Mouse (Mus musculus): ENCODE results near the gene 1700017D01Rik.
"Not testable (repeated sequence)": the region's sequence is repeated elsewhere in the genome, so short reads cannot be mapped to it uniquely, and the experiment has no call there.

The 1700017D01Rik gene

DNA sequence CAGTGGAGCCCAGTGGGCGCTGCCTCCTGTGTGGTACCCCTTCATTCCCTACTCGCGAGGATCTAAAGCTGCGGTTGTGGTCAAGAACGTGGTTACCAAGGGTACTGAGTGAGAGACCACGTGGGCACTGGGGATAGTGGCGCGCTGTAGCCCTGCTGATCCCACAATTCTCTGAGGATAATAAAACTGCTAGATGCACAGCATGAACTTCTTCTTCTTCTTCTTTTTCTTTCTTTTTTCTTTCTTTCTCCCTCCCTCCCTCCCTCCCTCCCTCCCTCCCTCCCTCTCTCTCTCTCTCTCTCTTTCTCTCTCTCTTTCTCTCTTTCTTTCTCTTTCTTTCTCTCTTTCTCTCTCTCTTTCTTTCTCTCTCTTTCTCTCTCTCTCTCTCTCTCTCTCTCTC lies at the start of gene 1700017D01Rik:
TSS of gene 1700017D01Rik (minus strand) at position 101 of the 400 bp plus-strand sequence.
- DNase-seq (ENCODE audit: low spot score): not testable (repeated sequence)

DNA sequence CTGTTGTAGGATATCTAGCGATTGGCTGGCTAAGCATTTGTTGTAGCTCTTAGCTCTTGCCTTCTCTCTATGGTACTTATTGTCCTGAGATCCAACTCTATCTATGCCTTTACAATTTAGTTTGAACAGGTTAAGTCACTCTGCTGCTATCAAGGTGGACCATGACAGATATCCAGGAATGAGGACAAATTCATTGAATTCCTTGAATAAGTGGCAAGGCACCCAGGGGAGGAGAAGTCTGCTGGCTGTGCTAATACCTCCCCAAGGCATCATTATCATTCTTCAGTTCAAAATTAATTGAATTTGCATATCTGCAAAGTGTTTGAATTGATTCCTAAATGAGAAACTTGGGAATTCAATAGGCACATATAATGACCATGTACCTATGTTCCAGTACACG lies 46.8 kb upstream of the 1700017D01Rik start:
- DNase-seq (ENCODE audit: low spot score): no peak

DNA sequence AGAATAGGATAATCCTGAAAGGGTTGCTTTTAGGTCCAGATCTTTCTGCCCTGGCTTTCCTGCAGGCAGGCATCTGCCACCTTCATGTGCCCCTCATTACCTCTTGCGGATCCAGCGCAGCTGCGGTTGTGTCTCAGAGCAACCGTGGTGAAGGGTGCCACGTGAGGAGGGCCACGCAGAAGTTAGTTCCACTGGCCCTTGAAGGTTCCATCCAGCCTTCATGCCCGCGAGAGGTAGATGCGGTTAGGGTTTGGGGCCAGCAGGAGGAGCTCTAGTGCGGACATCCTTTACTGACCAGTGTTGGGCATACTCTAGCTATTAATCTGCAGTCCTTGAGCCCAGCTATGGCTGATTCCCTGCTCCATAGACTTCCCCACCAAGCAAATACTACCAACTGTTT lies 34.5 kb upstream of the 1700017D01Rik start, which contains the start of gene 1700025F22Rik:
TSS of gene 1700025F22Rik (minus strand) at position 149 of the 400 bp plus-strand sequence.
- no peak for DNase-seq (ENCODE audit: low spot score)

DNA sequence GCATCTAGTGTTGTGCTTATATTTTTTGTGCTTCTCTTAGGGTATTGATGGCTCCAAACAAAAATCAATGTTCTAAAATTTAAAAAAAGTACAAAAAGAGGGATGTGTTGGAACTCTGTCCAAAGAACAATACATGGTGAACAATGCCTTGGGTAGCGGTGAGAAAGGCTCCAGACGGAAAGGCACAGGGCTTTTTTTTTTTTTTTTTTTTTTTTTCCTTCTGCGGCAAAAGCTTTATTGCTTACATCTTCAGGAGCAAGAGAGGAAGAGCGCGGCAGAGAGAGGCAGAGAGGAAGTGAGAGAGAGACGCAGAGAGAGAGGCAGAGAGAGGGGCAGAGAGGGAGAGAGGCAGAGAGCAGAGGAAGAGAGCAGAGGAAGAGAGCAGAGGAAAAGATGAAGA lies 27.2 kb upstream of the 1700017D01Rik start:
- not testable (repeated sequence) for DNase-seq (ENCODE audit: low spot score)

DNA sequence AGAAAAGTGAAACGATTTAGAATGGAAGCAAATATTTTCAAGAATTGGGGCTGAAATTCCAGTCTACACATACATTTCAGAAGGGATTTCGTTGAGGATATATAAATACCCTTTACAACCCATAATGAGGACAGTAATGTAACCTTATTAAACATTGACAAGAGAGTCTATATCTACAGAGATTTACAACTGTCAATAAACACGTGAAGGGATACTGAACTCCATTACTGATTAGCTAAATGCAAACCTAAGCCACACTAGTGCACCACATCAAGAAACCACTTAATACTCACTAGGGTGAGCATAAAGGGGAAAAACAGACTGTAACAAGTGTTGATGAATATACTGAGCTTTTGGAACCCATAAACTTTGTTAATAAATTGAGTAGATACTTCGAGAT lies 4.7 kb upstream of the 1700017D01Rik start:
- no peak for DNase-seq (ENCODE audit: low spot score)

DNA sequence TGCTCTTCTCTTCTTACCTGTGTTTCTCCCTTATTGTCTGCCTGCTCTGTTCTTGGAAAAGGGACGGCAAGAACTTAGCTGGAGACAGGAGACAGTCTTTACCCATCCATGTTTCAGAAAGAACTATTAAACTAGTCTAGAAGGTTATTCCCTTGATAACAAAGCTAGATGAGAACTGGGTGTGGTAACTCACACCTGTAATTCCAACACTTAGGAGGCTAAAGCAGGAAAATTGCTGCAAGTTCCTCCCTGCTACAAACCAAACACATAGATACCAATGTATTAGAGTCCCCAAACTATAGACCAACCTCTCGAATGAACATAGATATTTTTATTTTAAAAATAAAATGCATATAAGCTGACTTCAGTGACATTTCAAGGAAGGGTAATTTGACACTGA lies 4.2 kb upstream of the 1700017D01Rik start:
- no peak for DNase-seq (ENCODE audit: low spot score)

DNA sequence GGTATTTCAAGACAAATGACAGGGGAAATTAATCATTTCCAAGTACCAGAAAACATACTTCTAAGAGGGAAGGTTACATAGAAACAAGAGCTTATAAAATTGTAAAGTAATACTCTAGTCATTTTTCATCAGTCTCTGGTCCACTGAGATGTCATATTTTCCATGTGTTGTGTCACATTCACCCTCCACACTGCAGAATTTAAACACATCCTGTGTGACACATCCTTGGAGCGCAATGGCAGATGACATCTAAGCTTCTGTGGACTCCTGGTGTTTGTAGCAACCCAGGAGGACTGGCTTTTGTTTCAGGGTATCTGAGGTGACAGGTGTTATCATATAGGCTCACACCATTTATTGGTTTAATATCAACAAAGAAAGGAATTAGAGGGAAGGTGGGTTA lies 974 bp downstream of the 1700017D01Rik start:
- DNase-seq (ENCODE audit: low spot score): no peak

DNA sequence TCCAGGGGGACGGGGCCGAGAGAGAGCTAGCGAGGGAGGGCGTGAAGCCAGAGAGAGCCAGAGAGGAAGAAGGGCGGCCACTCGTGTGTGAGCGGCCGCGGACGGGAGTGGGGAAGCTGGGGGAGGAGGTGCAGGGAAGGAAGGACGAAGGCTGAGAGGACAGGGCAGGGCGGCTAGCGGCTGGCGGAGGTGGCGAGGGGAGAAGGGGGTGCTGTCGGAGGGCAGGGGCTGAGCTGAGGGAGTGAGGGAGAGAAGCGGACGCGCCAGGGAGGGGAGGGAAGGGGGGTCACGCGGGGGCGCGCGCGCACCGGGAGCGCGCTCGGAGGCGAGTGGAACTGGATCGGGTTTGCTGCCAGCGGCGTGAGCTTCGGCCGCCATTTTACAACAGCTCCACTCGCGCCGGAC lies 9.7 kb downstream of the 1700017D01Rik start:
- DNase-seq (ENCODE audit: low spot score): peak; percentile 22

DNA sequence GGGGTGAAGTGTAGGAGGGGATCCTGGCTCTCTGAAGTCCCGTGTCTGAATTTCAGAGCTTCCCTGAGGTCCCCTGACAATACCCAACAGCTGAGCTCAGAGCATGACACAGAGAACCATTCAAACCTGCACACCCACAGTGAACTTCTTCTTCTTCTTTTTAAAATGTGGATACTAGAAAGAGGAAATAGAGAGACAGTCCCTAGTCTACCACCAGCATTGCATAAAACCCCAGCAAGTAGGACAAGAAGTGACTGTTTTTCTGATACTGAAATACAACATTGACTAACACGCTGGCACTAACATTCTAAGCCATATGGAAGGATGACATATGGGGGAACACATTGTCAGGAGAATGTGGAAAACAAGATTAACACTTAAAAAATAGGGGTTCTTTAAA lies 11.3 kb downstream of the 1700017D01Rik start:
- DNase-seq (ENCODE audit: low spot score): no peak

DNA sequence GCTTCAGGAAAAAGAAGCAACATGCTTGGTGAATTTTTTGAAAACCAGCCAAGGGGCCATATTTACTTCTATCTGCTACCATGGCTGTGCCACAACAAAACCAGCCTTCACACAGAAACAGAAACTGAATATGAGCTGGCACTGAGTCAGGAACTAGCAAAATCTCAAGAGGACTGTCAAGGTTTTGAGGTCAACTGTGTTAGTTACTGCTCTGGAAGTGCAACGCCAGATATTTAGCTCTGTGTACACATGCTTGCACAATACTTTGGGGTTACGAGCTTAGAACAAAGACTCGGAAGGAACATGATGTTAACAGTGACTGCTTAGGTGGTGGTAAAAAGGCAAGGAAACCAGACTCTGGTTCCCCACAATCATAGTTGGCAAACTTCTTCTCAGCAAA lies 22.9 kb downstream of the 1700017D01Rik start:
- DNase-seq (ENCODE audit: low spot score): no peak

DNA sequence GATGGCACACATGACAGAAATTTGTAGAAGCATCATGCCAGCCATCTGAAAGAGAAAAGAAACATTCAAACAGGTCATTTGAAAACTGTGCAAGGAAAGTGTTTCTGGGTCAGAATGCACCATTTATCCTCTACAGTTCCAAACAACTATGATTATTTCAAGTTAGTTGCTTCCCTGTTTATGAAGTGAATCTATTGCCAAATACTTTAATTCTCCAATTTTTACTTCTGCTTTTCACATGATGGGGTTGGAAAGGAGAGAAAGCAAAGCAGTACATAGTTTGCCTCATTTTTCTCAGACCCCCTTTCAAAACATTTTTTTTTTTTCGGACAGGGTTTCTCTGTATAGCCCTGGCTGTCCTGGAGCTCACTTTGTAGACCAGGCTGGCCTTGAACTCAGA lies 28.8 kb downstream of the 1700017D01Rik start:
- no peak for DNase-seq (ENCODE audit: low spot score)

DNA sequence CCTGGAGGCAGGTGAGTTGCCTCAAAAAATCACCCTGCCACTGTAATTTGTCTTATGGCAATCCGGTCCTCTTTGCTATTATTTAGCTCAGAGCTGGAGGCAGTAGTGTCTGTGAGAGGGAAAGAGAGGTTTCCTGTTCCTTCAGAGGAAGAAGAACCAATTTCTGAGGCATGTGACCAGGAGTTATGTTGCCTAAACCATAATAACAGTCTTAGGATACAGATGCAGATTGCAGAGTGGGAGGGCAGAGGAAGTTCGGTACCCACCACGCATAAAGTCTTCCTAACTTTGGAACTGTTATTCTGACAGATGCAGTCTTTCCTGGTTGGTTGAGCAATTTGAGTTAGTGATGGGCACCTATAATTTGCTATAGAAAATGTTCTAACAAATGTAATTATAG lies 32.3 kb downstream of the 1700017D01Rik start:
- no peak for DNase-seq (ENCODE audit: low spot score)

DNA sequence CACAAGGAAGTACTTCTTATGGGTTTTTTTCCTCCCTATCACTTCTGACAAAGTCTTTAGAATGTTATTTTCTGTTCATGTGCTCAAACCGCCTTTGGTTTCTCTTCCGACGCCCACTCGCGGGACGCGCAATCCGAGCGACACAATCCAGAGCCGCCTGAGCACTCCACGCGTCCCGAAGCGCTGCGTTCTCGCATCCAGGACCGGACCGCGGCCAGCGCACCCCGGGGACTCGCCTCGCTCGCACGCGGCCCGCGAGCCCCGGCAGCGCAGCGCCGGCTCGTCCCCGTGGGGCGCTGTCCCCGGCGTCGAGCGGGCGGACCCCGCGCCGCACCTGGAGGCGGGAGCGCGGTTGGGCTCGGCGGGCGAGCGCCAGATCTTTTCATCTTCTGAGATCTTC lies 38.5 kb downstream of the 1700017D01Rik start:
- DNase-seq (ENCODE audit: low spot score): peak; percentile 5

DNA sequence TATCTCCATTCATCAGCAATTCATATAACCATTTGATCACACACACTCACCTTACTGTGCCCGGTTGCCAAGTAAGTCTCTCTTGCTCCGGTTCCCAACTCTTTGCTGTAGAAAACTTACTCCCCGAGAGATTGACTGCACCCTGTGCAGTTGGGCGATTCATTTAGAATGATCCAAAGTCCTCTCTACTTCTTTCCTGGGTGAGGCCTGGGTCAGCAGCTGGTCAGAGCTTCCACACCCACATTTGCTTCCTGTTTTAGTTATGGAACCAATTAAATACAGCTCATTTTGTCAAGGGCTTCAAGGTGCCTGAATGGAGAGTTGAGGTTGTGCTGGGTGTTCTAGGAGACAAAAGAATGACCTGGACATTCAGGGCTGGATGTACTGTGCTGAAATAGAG lies 49.7 kb downstream of the 1700017D01Rik start, which contains the start of gene Ms4a8a:
TSS of gene Ms4a8a (minus strand) at position 169 of the 400 bp plus-strand sequence.
- DNase-seq (ENCODE audit: low spot score): no peak

DNA sequence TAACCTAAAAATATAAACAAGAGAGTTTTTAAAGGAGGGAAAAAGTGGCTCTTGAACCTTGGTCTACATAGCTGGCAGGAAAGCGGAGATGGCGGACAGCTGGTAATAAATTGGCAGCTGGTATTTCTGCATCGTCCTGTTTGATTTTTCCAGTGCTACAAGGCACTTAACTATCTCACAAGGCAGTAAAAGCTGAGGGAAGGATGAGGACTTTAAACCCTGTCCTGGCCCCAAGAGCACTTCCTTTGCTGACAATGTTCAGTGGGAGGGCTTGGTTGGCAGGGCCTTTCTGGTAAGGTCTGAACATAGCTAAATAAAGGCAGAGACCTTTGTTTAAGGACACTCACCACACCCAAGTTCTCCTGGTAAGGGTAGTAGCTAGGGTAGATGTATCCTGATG lies 60.3 kb downstream of the 1700017D01Rik start:
- no peak for DNase-seq (ENCODE audit: low spot score)

DNA sequence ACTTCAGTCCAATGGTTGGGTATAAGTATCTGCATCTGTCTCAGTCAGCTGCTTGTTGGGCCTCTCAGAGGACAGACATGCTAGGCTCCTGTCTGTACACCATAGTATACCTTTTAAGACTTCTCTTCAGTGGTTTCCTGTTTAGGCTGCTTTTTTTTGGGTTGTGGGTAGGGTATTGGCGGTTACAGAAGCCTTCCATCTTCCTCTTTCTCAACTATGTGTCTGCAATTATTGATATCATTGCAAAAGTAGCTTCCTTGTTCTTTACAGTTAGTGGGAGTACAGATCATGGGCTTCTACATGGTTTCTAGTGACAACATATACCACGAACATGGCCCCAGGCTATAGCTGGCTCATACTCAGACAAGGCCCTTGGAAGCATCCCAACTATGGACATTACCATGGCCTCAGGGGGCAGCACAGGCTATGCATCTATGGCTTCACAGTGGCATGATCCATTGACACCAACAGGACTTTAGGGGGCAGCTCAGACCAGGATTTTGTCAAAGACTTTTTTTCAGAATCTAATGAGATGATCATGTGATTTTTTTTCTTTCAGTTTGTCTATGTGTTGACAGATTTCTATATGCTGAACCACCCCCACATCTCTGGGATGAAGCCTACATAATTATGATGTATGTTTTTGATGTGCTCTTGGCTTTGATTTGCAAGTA lies 65.3 kb downstream of the 1700017D01Rik start:
- DNase-seq (ENCODE audit: low spot score): no peak

DNA sequence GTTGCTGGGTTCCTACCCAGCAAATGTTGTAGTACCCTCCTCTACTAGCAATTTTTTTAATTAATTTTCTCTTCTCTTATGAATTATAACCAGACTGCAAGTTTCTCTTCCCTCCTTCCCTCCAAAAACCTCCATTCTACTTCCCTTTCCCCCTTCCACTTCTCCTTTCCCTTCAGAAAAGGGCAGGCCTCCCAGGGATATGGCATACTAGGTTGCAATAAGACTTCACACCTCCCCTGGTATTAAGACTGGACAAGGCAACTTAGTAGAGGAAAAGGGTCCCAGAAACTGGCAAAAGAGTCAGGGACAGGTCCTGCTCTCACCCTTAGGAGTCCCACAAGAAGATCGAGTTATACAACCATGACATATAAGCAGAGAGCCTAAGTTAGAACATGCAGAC lies 69.8 kb downstream of the 1700017D01Rik start:
- DNase-seq (ENCODE audit: low spot score): no peak

DNA sequence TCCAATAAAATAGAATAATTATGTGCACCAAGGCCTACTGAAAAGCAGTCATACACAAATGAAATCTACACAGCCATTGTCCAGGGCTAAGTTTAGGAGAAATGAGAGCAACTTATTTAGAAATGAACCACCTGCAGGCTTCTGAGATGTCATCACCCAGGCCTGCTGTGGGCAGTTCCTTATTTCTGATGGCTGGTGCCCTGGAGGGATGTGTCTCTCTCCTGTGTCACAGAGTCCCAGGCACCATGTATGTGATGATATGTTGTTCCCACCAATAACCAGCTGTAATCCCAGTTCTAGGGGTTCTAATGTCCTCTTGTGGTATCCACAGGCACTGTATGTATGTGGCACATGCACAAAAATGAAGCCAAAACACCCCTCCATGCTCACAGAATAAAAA lies 70.7 kb downstream of the 1700017D01Rik start:
- DNase-seq (ENCODE audit: low spot score): no peak

DNA sequence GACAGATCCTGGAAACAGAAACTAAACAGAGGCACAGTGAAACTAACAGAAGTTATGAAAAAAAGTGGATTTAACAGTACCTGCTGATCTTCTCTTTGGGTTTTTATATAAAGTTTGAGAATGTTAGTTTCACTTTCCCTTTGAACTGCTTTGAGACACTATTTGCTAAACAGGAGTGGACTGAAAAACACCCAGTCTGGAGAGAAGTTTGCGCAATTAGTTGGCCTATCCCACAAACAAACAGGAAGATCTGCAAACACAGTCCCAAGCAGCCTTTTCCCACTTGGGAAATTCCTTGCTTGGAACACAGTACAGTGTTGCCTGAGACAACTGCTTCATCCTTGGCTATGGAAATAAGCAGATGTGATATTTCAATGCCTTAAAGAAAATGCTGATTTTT lies 75.0 kb downstream of the 1700017D01Rik start:
- not testable (repeated sequence) for DNase-seq (ENCODE audit: low spot score)

DNA sequence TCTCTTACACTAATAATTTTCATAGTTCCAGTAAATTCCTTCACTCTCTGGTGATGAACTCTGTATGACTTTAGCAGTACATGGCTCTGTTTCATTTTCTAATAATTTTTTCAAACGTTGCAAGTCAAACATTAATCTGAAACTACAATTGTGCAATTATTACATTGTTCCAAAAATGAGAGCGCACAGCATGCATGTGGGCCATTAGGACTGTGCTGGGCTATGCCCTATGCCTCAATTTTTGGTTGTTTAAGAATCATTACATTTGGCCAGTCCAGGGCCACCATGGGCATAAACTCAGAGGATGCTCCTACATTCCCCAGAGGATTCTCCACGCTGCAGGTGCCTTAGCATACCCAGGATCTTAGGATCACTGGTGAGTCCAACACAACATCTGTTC lies 77.4 kb downstream of the 1700017D01Rik start:
- DNase-seq (ENCODE audit: low spot score): no peak

DNA sequence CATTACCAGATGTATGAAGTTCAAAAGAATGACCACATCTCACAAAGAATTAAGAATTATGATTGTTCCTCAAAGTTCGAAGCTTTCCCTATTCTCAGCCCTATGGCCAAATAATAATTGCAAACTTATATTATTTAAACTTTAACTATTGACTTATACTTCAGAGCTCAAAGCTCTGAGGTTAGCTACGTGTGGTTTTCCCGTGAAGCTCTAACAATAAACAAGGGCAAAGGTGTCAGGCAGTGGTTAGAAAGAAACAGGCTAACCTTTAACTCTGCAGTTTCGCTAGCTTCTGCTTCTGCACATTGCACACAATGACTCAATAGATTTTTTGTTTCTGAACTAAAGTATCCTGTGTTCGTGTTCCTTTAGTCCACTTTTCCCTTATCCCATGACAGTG lies 77.8 kb downstream of the 1700017D01Rik start:
- DNase-seq (ENCODE audit: low spot score): no peak

DNA sequence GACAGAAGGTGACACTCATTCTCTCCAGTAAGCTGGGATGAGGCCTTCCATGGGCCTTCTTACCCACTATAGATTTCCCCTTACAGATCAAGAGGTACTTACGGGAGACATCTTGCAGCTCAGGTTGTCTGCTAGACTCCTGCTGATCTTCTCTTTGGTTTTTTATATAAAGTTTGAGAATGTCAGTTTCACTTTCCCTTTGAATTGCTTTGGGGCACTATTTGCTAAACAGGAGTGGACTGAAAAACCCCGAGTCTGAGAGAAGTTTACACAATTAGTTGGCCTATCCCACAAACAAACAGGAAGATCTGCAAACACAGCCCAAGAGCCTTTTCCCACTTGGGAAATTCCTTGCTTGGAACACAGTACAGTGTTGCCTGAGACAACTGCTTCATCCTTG lies 80.4 kb downstream of the 1700017D01Rik start:
- no peak for DNase-seq (ENCODE audit: low spot score)

DNA sequence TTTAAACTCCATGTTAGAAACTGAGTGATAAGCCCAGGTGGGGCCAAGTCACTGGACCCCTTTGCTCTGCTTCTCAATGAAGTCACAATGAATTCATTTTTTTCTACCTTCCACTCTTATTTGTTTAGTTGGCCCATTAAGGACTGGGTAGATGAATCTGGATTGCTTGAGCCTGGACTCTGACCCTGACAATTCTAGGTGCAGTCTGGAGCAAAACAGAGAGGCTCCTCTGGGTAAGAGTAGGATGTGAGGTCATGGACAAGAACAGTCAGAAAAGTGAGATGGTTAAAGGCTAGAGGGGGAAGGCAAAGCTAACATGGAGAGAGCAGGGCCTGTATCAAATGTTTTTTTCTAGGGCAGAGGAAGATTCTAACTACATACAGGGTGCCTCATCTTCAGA lies 81.2 kb downstream of the 1700017D01Rik start:
- no peak for DNase-seq (ENCODE audit: low spot score)

DNA sequence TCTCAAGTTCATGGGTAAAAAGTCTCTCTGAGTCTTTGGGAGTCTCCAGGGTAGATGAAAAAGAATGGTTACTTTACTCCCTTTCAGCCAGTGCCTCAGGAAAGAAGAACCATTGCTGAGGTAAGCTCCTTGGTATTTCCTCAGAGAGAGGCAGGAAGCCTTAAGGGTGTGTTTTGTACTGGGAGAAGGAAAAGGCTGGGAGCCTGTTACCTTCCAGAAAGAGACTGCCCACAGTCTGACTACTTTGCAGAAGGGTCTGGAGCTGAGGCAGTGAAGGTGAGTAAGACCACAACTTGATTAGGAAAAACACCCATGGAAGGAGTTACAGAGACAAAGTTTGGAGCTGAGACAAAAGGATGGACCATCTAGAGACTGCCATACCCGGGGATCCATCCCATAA lies 82.2 kb downstream of the 1700017D01Rik start:
- DNase-seq (ENCODE audit: low spot score): no peak

All from embryo, embryonic 10.5 days (tissue).